Mouse (Mus musculus) olfactory bulb, adult 2 months (tissue): ENCODE results near the gene Sh2d4b.

Source experiments
- CTCF ChIP-seq: fragments of 200-500 bp; IDR thresholded peaks from 2 replicates; pipeline ENCODE4 v1.5.1; 2012; ENCODE audit warnings: low read depth, mild to moderate bottlenecking, low read length, moderate library complexity; ENCODE audit not compliant: insufficient read depth
- POLR2A ChIP-seq: fragments of 200-500 bp; IDR thresholded peaks from 2 replicates; pipeline ENCODE4 v1.6.1; 2012; ENCODE audit warnings: mild to moderate bottlenecking, low read depth, low read length, moderate library complexity; ENCODE audit not compliant: insufficient read depth

DNA sequence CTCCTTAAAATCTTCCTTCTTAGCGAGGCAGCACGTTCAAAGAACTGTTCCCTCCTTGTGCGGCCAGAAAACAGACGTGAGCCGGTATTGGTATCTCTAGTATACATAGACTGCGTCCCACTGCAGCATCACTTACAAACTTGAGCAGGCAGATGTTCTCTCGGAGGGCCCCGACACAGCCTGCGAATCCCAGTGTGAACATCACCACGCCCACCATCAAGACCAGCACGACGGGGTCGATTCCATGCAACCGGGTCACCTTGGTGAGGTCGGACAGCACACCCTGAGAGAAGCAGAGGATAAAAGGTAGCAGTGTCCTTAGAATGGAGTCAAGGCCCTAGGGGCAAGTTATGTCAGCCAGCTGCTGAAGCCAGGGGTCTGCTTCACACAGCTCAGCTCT, 23.6 kb upstream of the Sh2d4b start:
- no peak for TF ChIP-seq CTCF
- TF ChIP-seq POLR2A, result no peak
